Mouse (Mus musculus) spleen, adult 18-20 months (tissue): ENCODE measurements around the gene Rhbdl1.
"Not testable (repeated sequence)": the region's sequence is repeated elsewhere in the genome, so short reads cannot be mapped to it uniquely, and the experiment has no call there.

Source experiments
- DNase-seq, 2 experiments: peaks; one replicate each; pipeline ENCODE4 v3.0.0; 2022; ENCODE audit warnings: mixed read lengths in 2 of 2

Rhbdl1 gene

GRCm38 (mm10) chr17:25871566-25871965, 34.5 kb upstream of the Rhbdl1 start:
- DNase-seq, result not testable (repeated sequence)

GRCm38 (mm10) chr17:25869954-25870353, 32.9 kb upstream of the Rhbdl1 start:
- DNase-seq, result no peak

- DNase-seq, result no peak
Observed at GRCm38 (mm10) chr17:25869498-25869897, 32.4 kb upstream of the Rhbdl1 start.

- DNase-seq, result peak; percentile 56 to 68
Observed at GRCm38 (mm10) chr17:25868601-25869191, 31.6 kb upstream of the Rhbdl1 start, which contains the start of gene Mcrip2. Gene Mcrip2, minus strand, starts transcription at chr17:25868764.

- DNase-seq, result peak in 1 of 2 experiments; percentile 15
Observed at GRCm38 (mm10) chr17:25867836-25868600, 30.9 kb upstream of the Rhbdl1 start.

GRCm38 (mm10) chr17:25867509-25867835, 30.4 kb upstream of the Rhbdl1 start:
- DNase-seq, result no peak

GRCm38 (mm10) chr17:25866172-25866571, 29.1 kb upstream of the Rhbdl1 start:
- no peak for DNase-seq

GRCm38 (mm10) chr17:25865288-25865687, 28.2 kb upstream of the Rhbdl1 start:
- DNase-seq, result no peak

- DNase-seq, result no peak
Observed at GRCm38 (mm10) chr17:25864311-25864710, 27.2 kb upstream of the Rhbdl1 start.

GRCm38 (mm10) chr17:25863681-25864080, 26.6 kb upstream of the Rhbdl1 start:
- no peak for DNase-seq

- no peak for DNase-seq
Observed at GRCm38 (mm10) chr17:25861704-25862612, 24.9 kb upstream of the Rhbdl1 start.

GRCm38 (mm10) chr17:25860832-25861703, 24.0 kb upstream of the Rhbdl1 start, which contains the start of gene Wdr90:
Gene Wdr90, minus strand, starts transcription at chr17:25861501.
- DNase-seq, result peak; percentile 80 to 83

- no peak for DNase-seq
Observed at GRCm38 (mm10) chr17:25860229-25860628, 23.1 kb upstream of the Rhbdl1 start.

GRCm38 (mm10) chr17:25844396-25844901, 7.4 kb upstream of the Rhbdl1 start, which contains the start of gene Rhot2:
Gene Rhot2, minus strand, starts transcription at chr17:25844851.
- DNase-seq, result peak; percentile 91 to 94

- DNase-seq, result no peak
Observed at GRCm38 (mm10) chr17:25843636-25844395, 6.7 kb upstream of the Rhbdl1 start.

- no peak for DNase-seq
Observed at GRCm38 (mm10) chr17:25843122-25843521, 6.0 kb upstream of the Rhbdl1 start.

- DNase-seq, result no peak
Observed at GRCm38 (mm10) chr17:25842509-25842908, 5.4 kb upstream of the Rhbdl1 start.

- no peak for DNase-seq
Observed at GRCm38 (mm10) chr17:25841117-25841880, 4.2 kb upstream of the Rhbdl1 start, which contains the start of gene Gm20683. Gene Gm20683, minus strand, starts transcription at chr17:25841763.

- DNase-seq, result no peak
Observed at GRCm38 (mm10) chr17:25840519-25840918, 3.4 kb upstream of the Rhbdl1 start.
